Mouse (Mus musculus) retina, embryonic 14.5 days (tissue): ENCODE measurements around the gene Ttc17.

Experiments
- DNase-seq: peaks from one replicate; pipeline ENCODE4 v3.0.0-alpha.2; 2015; ENCODE audit warnings: low spot score

Ttc17 gene

GRCm38 (mm10) chr2:94381057-94381647 lies 25.3 kb downstream of the Ttc17 start:
- DNase-seq, result no peak

- DNase-seq, result no peak
These were observed 27.8 kb downstream of the Ttc17 start for GRCm38 (mm10) chr2:94378678-94379077.

- peak; percentile 46 for DNase-seq
These were observed 35.4 kb downstream of the Ttc17 start for GRCm38 (mm10) chr2:94371093-94371492.

- DNase-seq, result no peak
These were observed 42.7 kb downstream of the Ttc17 start for GRCm38 (mm10) chr2:94363821-94364220.

- DNase-seq, result peak; percentile 90
These were observed 46.0 kb downstream of the Ttc17 start for GRCm38 (mm10) chr2:94360398-94360973.

- DNase-seq, result no peak
These were observed 58.3 kb downstream of the Ttc17 start for GRCm38 (mm10) chr2:94348165-94348591.

GRCm38 (mm10) chr2:94346746-94347145 lies 59.7 kb downstream of the Ttc17 start:
- no peak for DNase-seq

GRCm38 (mm10) chr2:94344624-94345023 lies 61.9 kb downstream of the Ttc17 start:
- no peak for DNase-seq

GRCm38 (mm10) chr2:94343290-94344285 lies 62.9 kb downstream of the Ttc17 start:
- peak; percentile 31 for DNase-seq

- no peak for DNase-seq
These were observed 65.7 kb downstream of the Ttc17 start for GRCm38 (mm10) chr2:94340769-94341168.

- DNase-seq, result no peak
These were observed 67.0 kb downstream of the Ttc17 start for GRCm38 (mm10) chr2:94339495-94339894.

- no peak for DNase-seq
These were observed 70.2 kb downstream of the Ttc17 start for GRCm38 (mm10) chr2:94336336-94336735.

- DNase-seq, result no peak
These were observed 71.8 kb downstream of the Ttc17 start for GRCm38 (mm10) chr2:94334742-94335046.

GRCm38 (mm10) chr2:94333841-94334741 lies 72.4 kb downstream of the Ttc17 start:
- DNase-seq, result no peak

- no peak for DNase-seq
These were observed 73.4 kb downstream of the Ttc17 start for GRCm38 (mm10) chr2:94333086-94333485.

GRCm38 (mm10) chr2:94329336-94329735 lies 77.2 kb downstream of the Ttc17 start:
- DNase-seq, result peak; percentile 12

GRCm38 (mm10) chr2:94327836-94328235 lies 78.7 kb downstream of the Ttc17 start:
- no peak for DNase-seq

- no peak for DNase-seq
These were observed 86.7 kb downstream of the Ttc17 start for GRCm38 (mm10) chr2:94319780-94320179.

GRCm38 (mm10) chr2:94316526-94316925 lies 90.0 kb downstream of the Ttc17 start:
- DNase-seq, result peak; percentile 48

GRCm38 (mm10) chr2:94303984-94304383 lies 102.5 kb downstream of the Ttc17 start:
- DNase-seq, result no peak

- DNase-seq, result peak; percentile 20
These were observed 104.1 kb downstream of the Ttc17 start for GRCm38 (mm10) chr2:94302393-94302792.

GRCm38 (mm10) chr2:94301749-94302148 lies 104.7 kb downstream of the Ttc17 start:
- no peak for DNase-seq
